Mouse (Mus musculus) heart, embryonic 14.5 days (tissue): ENCODE measurements around the gene Ndel1. TPM values are rescaled to one million over a fixed set of nuclear protein-coding genes. Genes with fewer than 3 reads are reported as not detected.

Experiments
- ATAC-seq: fragments of 200-750 bp; cut with Nextera tagmentation; 2 replicates; pipeline ENCODE4 v1.8.0; 2017; ENCODE audit warnings: low read depth, moderate TSS enrichment; ENCODE audit not compliant: insufficient number of reproducible peaks, insufficient read depth, low FRiP score
- H3K27ac ChIP-seq, 2 experiments: fragments of 200-500 bp in 1 of 2; fragments of 300-500 bp in 1 of 2; sonication (generic) in 1 of 2; replicated peaks in 1 of 2; 2 replicates each; pipeline ENCODE4 v1.5.1; 2012 to 2014; ENCODE audit warnings: low read depth in 2 of 2, low read length in 2 of 2, control low read depth in 1 of 2, mild to moderate bottlenecking in 1 of 2, mixed read lengths in 1 of 2; ENCODE audit not compliant: control insufficient read depth in 1 of 2, insufficient read depth in 1 of 2
- H3K27me3 ChIP-seq: fragments of 300-500 bp; sonication (generic); 2 replicates; pipeline ENCODE4 v1.6.1; 2014; ENCODE audit warnings: mild to moderate bottlenecking, low read length, control low read depth; ENCODE audit not compliant: control insufficient read depth, insufficient read depth
- H3K36me3 ChIP-seq: fragments of 300-500 bp; sonication (generic); 2 replicates; pipeline ENCODE4 v1.6.1; 2014; ENCODE audit warnings: mild to moderate bottlenecking, control low read depth, low read length, mixed read lengths; ENCODE audit not compliant: control insufficient read depth, insufficient read depth
- H3K4me1 ChIP-seq, 2 experiments: fragments of 200-500 bp in 1 of 2; fragments of 300-500 bp in 1 of 2; sonication (generic) in 1 of 2; 2 replicates each; pipeline ENCODE4 v1.6.1; 2012 to 2014; ENCODE audit warnings: low read length in 2 of 2, control low read depth in 1 of 2, mixed read lengths in 1 of 2; ENCODE audit not compliant: control insufficient read depth in 2 of 2, insufficient read depth in 2 of 2
- H3K4me2 ChIP-seq: fragments of 300-500 bp; sonication (generic); 2 replicates; pipeline ENCODE4 v1.6.1; 2014; ENCODE audit warnings: mild to moderate bottlenecking, low read length
- H3K4me3 ChIP-seq, 2 experiments: fragments of 200-500 bp in 1 of 2; fragments of 300-500 bp in 1 of 2; sonication (generic) in 1 of 2; 2 replicates each; pipeline ENCODE4 v1.5.1; 2012 to 2014; ENCODE audit warnings: low read length in 2 of 2, mild to moderate bottlenecking in 2 of 2, control low read depth in 1 of 2, low read depth in 1 of 2, moderate library complexity in 1 of 2; ENCODE audit not compliant: control insufficient read depth in 1 of 2, insufficient read depth in 1 of 2
- H3K9ac ChIP-seq: fragments of 300-500 bp; sonication (generic); 2 replicates; pipeline ENCODE4 v1.6.1; 2014; ENCODE audit warnings: mild to moderate bottlenecking, low read length
- H3K9me3 ChIP-seq: fragments of 300-500 bp; sonication (generic); 2 replicates; pipeline ENCODE4 v1.6.1; 2016; ENCODE audit warnings: low read length, control low read depth; ENCODE audit not compliant: control insufficient read depth
- WGBS: fragments of 180-500 bp; shearing (Covaris S2); extraction: QIAGEN DNeasy Blood & Tissue Kit; methylation state at CpG from one replicate; pipeline ENCODE4 v1.1.7; 2014; 5-methylcytosine and 5-hydroxymethylcytosine counted together
- polyA plus RNA-seq: library from polyadenylated mRNA; unstranded; fragments of >200 nt; fragmentation: Nextera tagmentation; extraction: Ambion mirVana; gene quantifications from 2 replicates; pipeline ENCODE4 v1.2.1, GENCODE M21; 2014

The Ndel1 gene
- polyA plus RNA-seq, 1 experiment from 2014 or later = 63.2 TPM

GRCm38 (mm10) chr11:68791794-68792193, 79.9 kb downstream of the Ndel1 start:
- H3K9ac ChIP-seq = no peak overlapping the region
- H3K27ac ChIP-seq = no peak overlapping the region
- no peak overlapping the region for H3K4me2 ChIP-seq
- no peak overlapping the region for H3K4me3 ChIP-seq
- WGBS = 88% methylated on average over 9 of the region's 9 CpGs
- H3K9me3 ChIP-seq = no peaks in the 10 kb centered on the region
- H3K36me3 ChIP-seq = peaks cover 100% of the 10 kb centered on the region
- ATAC-seq = no peak
- no peaks in the 10 kb centered on the region for H3K27me3 ChIP-seq
- no peaks in the 10 kb centered on the region for H3K4me1 ChIP-seq

- Histone ChIP-seq H3K27me3 (no peaks in the 10 kb centered on the region), H3K9ac (no peak overlapping the region), H3K4me1 (no peaks in the 10 kb centered on the region), H3K36me3 (peaks cover 100% of the 10 kb centered on the region), H3K4me2 (no peak overlapping the region), H3K27ac (no peak overlapping the region), H3K4me3 (no peak overlapping the region), H3K9me3 (no peaks in the 10 kb centered on the region)
- 87% methylated on average over 10 of the region's 10 CpGs for WGBS
- no peak for ATAC-seq
Observed at GRCm38 (mm10) chr11:68790720-68791119, 80.9 kb downstream of the Ndel1 start.

DNA sequence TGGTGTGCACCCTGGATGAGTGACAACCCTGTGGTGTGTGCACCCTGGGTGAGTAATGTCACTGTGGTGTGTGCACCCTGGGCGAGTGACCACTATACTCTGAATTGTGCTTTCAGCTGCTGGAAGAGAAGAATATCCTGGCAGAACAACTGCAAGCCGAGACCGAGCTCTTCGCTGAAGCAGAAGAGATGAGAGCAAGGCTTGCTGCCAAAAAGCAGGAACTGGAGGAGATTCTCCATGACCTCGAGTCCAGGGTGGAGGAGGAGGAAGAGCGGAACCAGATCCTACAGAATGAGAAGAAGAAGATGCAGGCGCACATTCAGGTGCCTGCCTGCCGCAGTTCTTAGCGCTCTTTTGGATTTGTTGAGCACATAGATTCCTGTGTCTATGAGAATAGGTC, 84.4 kb downstream of the Ndel1 start:
- Histone ChIP-seq H3K4me2 (no peak overlapping the region), H3K27me3 (no peaks in the 10 kb centered on the region), H3K36me3 (peaks cover 100% of the 10 kb centered on the region), H3K4me3 (no peak overlapping the region), H3K9me3 (no peaks in the 10 kb centered on the region), H3K9ac (no peak overlapping the region), H3K4me1 (no peaks in the 10 kb centered on the region), H3K27ac (no peak overlapping the region)
- no peak for ATAC-seq
- 88% methylated on average over 9 of the region's 9 CpGs for WGBS

GRCm38 (mm10) chr11:68785813-68786212, 85.8 kb downstream of the Ndel1 start:
- H3K4me2 ChIP-seq = no peak overlapping the region
- H3K27ac ChIP-seq = no peak overlapping the region
- no peaks in the 10 kb centered on the region for H3K9me3 ChIP-seq
- WGBS = 78% methylated on average over 8 of the region's 8 CpGs
- H3K9ac ChIP-seq = no peak overlapping the region
- peaks cover 3 to 8% of the 10 kb centered on the region in 2 experiments for H3K4me1 ChIP-seq
- H3K27me3 ChIP-seq = no peaks in the 10 kb centered on the region
- H3K4me3 ChIP-seq = no peak overlapping the region
- peaks cover 100% of the 10 kb centered on the region for H3K36me3 ChIP-seq
- no peak for ATAC-seq

GRCm38 (mm10) chr11:68782336-68782735, 89.3 kb downstream of the Ndel1 start:
- H3K27me3 ChIP-seq = no peaks in the 10 kb centered on the region
- H3K4me3 ChIP-seq = no peak overlapping the region
- no peak for ATAC-seq
- no peaks in the 10 kb centered on the region for H3K9me3 ChIP-seq
- H3K4me1 ChIP-seq = peaks cover 15 to 26% of the 10 kb centered on the region in 2 experiments
- H3K27ac ChIP-seq = no peak overlapping the region
- H3K36me3 ChIP-seq = peaks cover 98% of the 10 kb centered on the region
- no peak overlapping the region for H3K9ac ChIP-seq
- WGBS = 84% methylated on average over 9 of the region's 9 CpGs
- H3K4me2 ChIP-seq = no peak overlapping the region

DNA sequence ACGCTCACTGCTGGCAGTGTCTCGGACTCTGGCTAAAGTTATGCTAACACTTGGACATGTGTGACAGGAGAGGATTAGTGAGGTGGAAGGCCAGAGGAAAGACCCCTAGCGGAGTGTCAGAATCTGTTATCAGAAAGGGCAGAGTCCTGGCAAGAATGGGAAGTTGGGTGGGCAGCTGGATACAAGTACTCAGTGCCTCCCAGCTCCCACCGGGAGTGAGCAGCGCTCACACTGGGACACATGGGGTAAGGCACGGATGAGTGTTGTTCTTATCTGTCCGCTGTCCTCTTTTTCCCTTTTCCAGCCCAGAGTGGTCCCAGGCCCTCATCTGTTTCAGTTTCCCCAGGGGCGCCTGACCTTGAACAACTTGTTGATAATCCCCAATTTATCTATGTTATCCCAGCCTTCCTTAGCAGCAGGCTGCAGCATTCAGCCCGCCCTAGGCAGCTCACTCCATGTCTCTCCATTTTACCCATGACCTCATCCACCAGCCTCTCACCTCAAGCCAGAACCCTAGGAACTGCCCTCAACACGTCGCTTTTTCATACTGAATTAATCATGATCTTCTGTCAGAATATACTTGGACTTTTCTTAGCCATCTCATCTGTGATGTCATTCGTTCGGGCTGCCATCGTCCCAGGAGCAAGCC, 91.1 kb downstream of the Ndel1 start:
- Histone ChIP-seq H3K36me3 (peaks cover 98% of the 10 kb centered on the region), H3K27ac (peak overlapping the region; percentile 56 to 86), H3K9ac (0 out of 2 replicates have a peak overlapping the region, but pooled peaks have one; percentile 54), H3K4me2 (peak overlapping the region; percentile 24; the same call in 1 of the 2 replicates), H3K4me3 (no peak overlapping the region), H3K27me3 (no peaks in the 10 kb centered on the region), H3K4me1 (peaks cover 15 to 26% of the 10 kb centered on the region in 2 experiments), H3K9me3 (no peaks in the 10 kb centered on the region)
- peak; percentile 81 for ATAC-seq
- 11% methylated on average over 14 of the region's 14 CpGs for WGBS

DNA sequence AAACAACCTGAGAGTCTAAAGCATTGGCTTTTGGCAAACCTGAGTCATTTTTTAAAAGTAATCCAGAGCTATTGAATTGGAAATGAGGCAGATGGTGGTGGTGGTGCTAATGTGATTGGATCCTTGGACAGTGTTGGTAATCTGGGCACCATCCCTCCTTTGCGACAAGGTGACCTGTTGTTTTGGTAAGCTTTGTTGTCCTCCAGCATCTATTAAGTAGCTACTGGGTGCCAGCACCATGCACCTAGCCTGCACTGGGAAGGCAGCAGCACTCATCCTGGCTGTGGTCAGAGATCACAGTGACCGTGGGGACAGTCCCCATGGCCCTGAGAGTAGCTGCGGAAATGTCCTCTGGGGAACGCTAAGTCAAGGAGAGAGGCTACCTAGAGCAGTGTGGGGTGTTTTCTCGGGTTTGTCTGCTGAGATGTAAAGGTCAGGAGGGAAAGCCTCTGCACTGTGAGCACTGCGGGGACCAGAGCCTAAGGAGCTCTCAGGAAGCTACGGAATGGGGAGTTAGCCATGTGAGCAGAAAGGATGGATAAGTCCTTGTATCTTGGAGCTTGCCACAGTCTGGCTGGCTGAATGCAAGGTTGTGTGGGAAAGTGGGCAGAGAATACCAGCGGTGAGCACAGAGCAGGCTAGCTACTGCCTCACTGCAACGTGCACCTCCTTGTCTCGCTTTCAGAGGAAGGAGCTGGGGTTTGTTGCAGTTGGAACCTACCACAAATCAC, 91.8 kb downstream of the Ndel1 start:
- Histone ChIP-seq H3K27ac (peak overlapping the region; percentile 56 to 86), H3K27me3 (no peaks in the 10 kb centered on the region), H3K9ac (peak overlapping the region; percentile 54; the same call in 1 of the 2 replicates), H3K36me3 (peaks cover 98% of the 10 kb centered on the region), H3K4me1 (peaks cover 15 to 26% of the 10 kb centered on the region in 2 experiments), H3K4me3 (no peak overlapping the region), H3K4me2 (peak overlapping the region; percentile 24; the same call in 1 of the 2 replicates), H3K9me3 (no peaks in the 10 kb centered on the region)
- no peak; the same call in 1 of the 2 replicates for ATAC-seq
- 34% methylated on average over 10 of the region's 10 CpGs for WGBS
